Mouse (Mus musculus) liver, embryonic 14 days (tissue): Measurements from ENCODE around the gene Vmn1r100. TPM values are rescaled to one million over a fixed set of nuclear protein-coding genes. Genes with fewer than 3 reads are reported as not detected.

Experiments used
- polyA plus RNA-seq: library from polyadenylated mRNA; depleted of rRNA; stranded (reverse); fragments of >200 nt; gene quantifications from 2 replicates; pipeline ENCODE4 v1.2.3, GENCODE M21; 2012; rRNA removed

Gene Vmn1r100
- not detected in 2 replicates for polyA plus RNA-seq

GRCm38 (mm10) chr7:20417642-20418041, at the start of gene Vmn1r100:
Gene Vmn1r100, plus strand, starts transcription at chr7:20417942.

GRCm38 (mm10) chr7:20375310-20375709, 42.4 kb upstream of the Vmn1r100 start, which contains the start of gene Gm5728:
Gene Gm5728, minus strand, starts transcription at chr7:20375410.

GRCm38 (mm10) chr7:20442493-20442892, 24.8 kb downstream of the Vmn1r100 start, which contains the start of gene Vmn1r101:
Gene Vmn1r101, minus strand, starts transcription at chr7:20442593.

Other genes starting within 250 kb of the Vmn1r100 start
- gene Vmn1r94, start 249.6 kb upstream of the Vmn1r100 start, polyA plus RNA-seq = not detected in 2 replicates
- gene Vmn1r95, start 224.2 kb upstream of the Vmn1r100 start, polyA plus RNA-seq = not detected in 2 replicates
- not detected in 2 replicates for gene Gm6164, start 212.3 kb upstream of the Vmn1r100 start, polyA plus RNA-seq
- gene Gm4498, start 184.1 kb upstream of the Vmn1r100 start, polyA plus RNA-seq = not detected in 2 replicates
- gene Gm5890, start 155.1 kb upstream of the Vmn1r100 start, polyA plus RNA-seq = not detected in 2 replicates
- gene Gm4133, start 83.9 kb upstream of the Vmn1r100 start, polyA plus RNA-seq = not detected in 2 replicates
- gene Gm5728, start 42.5 kb upstream of the Vmn1r100 start, polyA plus RNA-seq = not detected in 2 replicates
- not detected in 2 replicates for gene Vmn1r101, start 24.7 kb downstream of the Vmn1r100 start, polyA plus RNA-seq
- not detected in 2 replicates for gene Gm10670, start 57.0 kb downstream of the Vmn1r100 start, polyA plus RNA-seq
- gene Vmn1r103, start 92.6 kb downstream of the Vmn1r100 start, polyA plus RNA-seq = not detected in 2 replicates
- not detected in 2 replicates for gene Vmn1r104, start 115.9 kb downstream of the Vmn1r100 start, polyA plus RNA-seq
- gene Gm5726, start 127.8 kb downstream of the Vmn1r100 start, polyA plus RNA-seq = not detected in 2 replicates
- not detected in 2 replicates for gene Gm4141, start 158.3 kb downstream of the Vmn1r100 start, polyA plus RNA-seq
- gene Gm4513, start 181.1 kb downstream of the Vmn1r100 start, polyA plus RNA-seq = not detected in 2 replicates